Mouse (Mus musculus) intestine, postnatal 0 days (tissue): ENCODE measurements around the gene Capza2. TPM values are rescaled to one million over a fixed set of nuclear protein-coding genes. Genes with fewer than 3 reads are reported as not detected.

ENCODE experiments used
- ATAC-seq: fragments of 200-750 bp; cut with Nextera tagmentation; 2 replicates; pipeline ENCODE4 v1.8.0; 2017; ENCODE audit warnings: mild to moderate bottlenecking, moderate TSS enrichment, moderate library complexity
- H3K27ac ChIP-seq: fragments of 300-500 bp; sonication (generic); 2 replicates; pipeline ENCODE4 v1.5.1; 2014; ENCODE audit warnings: mild to moderate bottlenecking, low read depth, low read length, moderate library complexity
- H3K27me3 ChIP-seq: fragments of 300-500 bp; sonication (generic); replicated peaks from 2 replicates; pipeline ENCODE4 v1.6.1; 2014; ENCODE audit warnings: low read length, mixed read lengths; ENCODE audit not compliant: control insufficient read depth, insufficient read depth
- H3K36me3 ChIP-seq: fragments of 300-500 bp; sonication (generic); 2 replicates; pipeline ENCODE4 v1.6.1; 2014; ENCODE audit warnings: mild to moderate bottlenecking, moderate library complexity; ENCODE audit not compliant: control insufficient read depth, insufficient read depth
- H3K4me1 ChIP-seq: fragments of 300-500 bp; sonication (generic); replicated peaks from 2 replicates; pipeline ENCODE4 v1.6.1; 2014; ENCODE audit warnings: antibody characterized with exemption, low read length, mixed read lengths; ENCODE audit not compliant: control insufficient read depth, insufficient read depth
- H3K4me2 ChIP-seq: fragments of 300-500 bp; sonication (generic); replicated peaks from 2 replicates; pipeline ENCODE4 v1.6.1; 2014; ENCODE audit warnings: low read depth, mild to moderate bottlenecking, moderate library complexity
- H3K4me3 ChIP-seq: fragments of 300-500 bp; sonication (generic); 2 replicates; pipeline ENCODE4 v1.5.1; 2014; ENCODE audit warnings: low read depth, low read length
- H3K9ac ChIP-seq: fragments of 300-500 bp; sonication (generic); 2 replicates; pipeline ENCODE4 v1.6.1; 2014; ENCODE audit warnings: mild to moderate bottlenecking, low read depth, low read length
- H3K9me3 ChIP-seq: fragments of 300-500 bp; sonication (generic); 2 replicates; pipeline ENCODE4 v1.6.1; 2016; ENCODE audit warnings: mixed run types; ENCODE audit not compliant: control insufficient read depth
- CTCF ChIP-seq: sonication (generic); IDR thresholded peaks from 2 replicates; pipeline ENCODE4 v1.5.1; 2016; ENCODE audit warnings: low read depth, mild to moderate bottlenecking, control low read depth, antibody characterized with exemption, moderate library complexity
- WGBS: fragments of 180-500 bp; shearing (Covaris S2); extraction: QIAGEN DNeasy Blood & Tissue Kit; methylation state at CpG from one replicate; pipeline ENCODE4 v1.1.7; 2014; 5-methylcytosine and 5-hydroxymethylcytosine counted together
- polyA plus RNA-seq: library from polyadenylated mRNA; unstranded; fragments of >200 nt; fragmentation: Nextera tagmentation; extraction: Ambion mirVana; gene quantifications from 2 replicates; pipeline ENCODE4 v1.2.1, GENCODE M21; 2015

Capza2 gene
- polyA plus RNA-seq, 1 experiment from 2014 or later, result 195 TPM

DNA sequence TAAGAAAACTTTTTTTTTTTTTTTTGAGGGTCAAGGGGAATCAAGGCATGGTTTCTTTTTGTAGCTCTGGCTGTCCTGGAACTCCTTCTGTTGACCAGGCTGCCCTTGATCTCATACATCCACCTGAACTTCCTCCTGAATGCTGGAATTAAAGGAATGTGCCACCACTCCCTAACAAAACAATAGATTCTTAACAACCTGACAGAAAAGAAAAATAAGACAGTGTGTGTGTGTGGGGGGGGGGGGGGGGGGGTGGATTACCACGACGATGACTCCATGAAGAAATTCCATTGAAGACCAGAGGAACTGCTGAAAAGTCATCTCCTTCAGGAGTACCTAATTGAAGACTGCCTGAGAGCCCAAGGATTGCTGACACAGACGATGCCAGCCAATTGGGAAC lies 14.6 kb upstream of the Capza2 start:
- ATAC-seq, result no peak
- no peaks in the 10 kb centered on the region for H3K4me1 ChIP-seq
- WGBS, result 34% methylated on average over 3 of the region's 3 CpGs
- no peaks in the 10 kb centered on the region for H3K27me3 ChIP-seq
- H3K4me3 ChIP-seq, result no peak overlapping the region
- no peaks in the 10 kb centered on the region for H3K9me3 ChIP-seq
- no peak overlapping the region for H3K4me2 ChIP-seq
- no peak overlapping the region for H3K27ac ChIP-seq
- no peak overlapping the region for H3K9ac ChIP-seq
- no peak for TF ChIP-seq CTCF
- H3K36me3 ChIP-seq, result no peaks in the 10 kb centered on the region

DNA sequence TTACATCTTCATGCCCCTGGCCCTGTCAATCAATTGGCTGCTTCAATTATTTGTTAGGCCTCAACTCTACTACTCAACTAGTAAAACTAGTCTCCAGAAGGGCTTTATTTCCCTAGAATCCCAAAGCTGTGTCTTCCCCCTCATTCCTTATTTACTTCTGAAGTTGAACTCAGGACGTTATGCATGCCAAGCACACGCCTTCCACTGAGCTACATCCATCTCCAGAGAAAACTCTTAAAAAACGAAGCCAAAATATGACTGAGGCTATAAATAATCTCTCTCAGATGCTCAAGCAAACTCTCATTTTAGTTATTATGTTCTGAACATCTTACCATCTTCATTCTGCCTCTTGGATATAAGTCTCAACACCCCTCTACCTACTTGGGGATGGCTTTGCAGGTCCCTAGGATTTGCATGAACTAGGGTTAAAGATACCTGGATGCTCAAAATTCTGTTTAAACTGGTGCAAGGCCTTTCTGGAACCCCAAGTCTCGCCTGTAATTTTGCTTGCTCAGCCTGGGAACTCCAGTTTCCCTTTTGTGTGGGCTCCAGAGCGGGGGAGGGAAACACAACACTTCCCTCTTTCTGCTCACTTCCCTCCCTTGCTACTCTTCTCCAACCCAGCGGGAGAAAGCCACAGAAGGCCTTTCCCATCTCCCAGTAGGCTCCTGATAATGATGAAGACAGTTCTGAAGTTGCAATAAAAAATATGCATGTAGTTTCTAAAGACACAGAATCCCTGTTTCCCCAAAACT lies 7.2 kb upstream of the Capza2 start:
- Histone ChIP-seq H3K4me3 (no peak overlapping the region), H3K9ac (no peak overlapping the region), H3K4me1 (peaks cover 2% of the 10 kb centered on the region; the same call in 1 of the 2 replicates), H3K27me3 (no peaks in the 10 kb centered on the region), H3K4me2 (no peak overlapping the region), H3K27ac (no peak overlapping the region), H3K9me3 (no peaks in the 10 kb centered on the region), H3K36me3 (no peaks in the 10 kb centered on the region)
- 68% methylated on average over 6 of the region's 6 CpGs for WGBS
- ATAC-seq, result no peak
- TF ChIP-seq CTCF, result no peak

DNA sequence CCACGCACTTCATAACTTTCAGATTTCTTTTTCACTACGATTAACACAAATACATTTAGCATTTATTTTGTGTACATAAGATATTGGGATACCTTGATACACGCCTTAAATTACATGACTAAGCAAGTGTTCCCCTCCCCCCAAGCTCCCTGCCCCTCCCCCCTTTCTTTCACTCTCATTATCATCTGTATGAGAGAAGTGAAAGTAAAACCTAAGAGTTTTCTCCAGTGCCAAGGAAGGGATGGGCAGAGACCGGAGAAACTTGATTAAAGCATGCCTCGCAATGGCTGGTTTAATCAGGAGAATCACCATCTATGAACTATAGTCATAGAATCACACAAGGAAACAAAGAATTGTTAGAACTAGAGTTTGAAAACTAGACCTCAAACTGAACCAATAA lies 6.3 kb upstream of the Capza2 start:
- Histone ChIP-seq H3K4me2 (no peak overlapping the region; the same call in 1 of the 2 replicates), H3K9me3 (no peaks in the 10 kb centered on the region), H3K4me3 (no peak overlapping the region), H3K36me3 (no peaks in the 10 kb centered on the region), H3K4me1 (peaks cover 2% of the 10 kb centered on the region; the same call in 1 of the 2 replicates), H3K27me3 (no peaks in the 10 kb centered on the region), H3K9ac (no peak overlapping the region), H3K27ac (no peak overlapping the region)
- WGBS, result 49% methylated on average over 5 of the region's 5 CpGs
- no peak for ATAC-seq
- TF ChIP-seq CTCF, result no peak

DNA sequence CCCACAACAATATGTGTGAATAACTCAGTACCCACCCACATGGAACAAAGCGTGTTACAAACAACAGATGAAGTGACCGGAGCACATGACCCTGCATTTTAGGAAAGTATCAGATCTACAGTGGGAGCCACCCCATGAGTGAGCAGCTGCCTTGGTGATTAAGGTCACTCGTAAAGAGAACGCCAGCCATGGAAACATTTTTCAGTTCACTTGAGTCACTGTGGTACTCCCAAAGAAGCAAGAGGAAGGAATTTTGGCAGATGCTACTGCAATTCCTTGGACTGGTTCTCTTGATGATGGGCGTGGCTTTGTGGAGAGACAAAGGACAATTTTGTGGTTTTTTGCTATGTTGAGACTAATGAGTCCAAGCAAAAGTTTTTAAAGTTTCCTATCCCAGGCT lies 4.4 kb upstream of the Capza2 start:
- 87% methylated on average over 5 of the region's 5 CpGs for WGBS
- no peak overlapping the region for H3K4me2 ChIP-seq
- no peak overlapping the region for H3K27ac ChIP-seq
- H3K36me3 ChIP-seq, result no peaks in the 10 kb centered on the region
- H3K9me3 ChIP-seq, result no peaks in the 10 kb centered on the region
- no peak overlapping the region for H3K4me3 ChIP-seq
- H3K27me3 ChIP-seq, result no peaks in the 10 kb centered on the region
- TF ChIP-seq CTCF, result no peak
- ATAC-seq, result no peak
- H3K9ac ChIP-seq, result no peak overlapping the region
- peaks cover 2% of the 10 kb centered on the region; the same call in 1 of the 2 replicates for H3K4me1 ChIP-seq

DNA sequence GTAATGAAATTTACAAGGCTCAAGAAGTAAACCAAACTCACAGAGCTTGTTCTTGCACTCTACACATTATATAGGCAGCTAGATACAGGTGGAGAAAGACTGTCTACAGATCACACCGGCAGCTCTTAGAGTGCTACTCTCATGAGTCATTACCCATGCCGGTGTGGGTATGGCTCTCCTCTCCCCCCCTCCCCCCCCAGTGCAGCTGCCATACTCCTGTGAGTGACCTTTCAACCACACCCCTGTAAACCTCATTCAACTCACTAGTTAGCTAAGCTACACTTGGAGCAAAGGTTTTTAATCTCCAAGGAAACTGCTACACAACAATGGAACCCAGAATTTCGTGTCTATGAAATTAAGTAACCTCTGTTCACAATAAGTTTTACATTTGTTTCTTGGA lies 2.2 kb upstream of the Capza2 start:
- Histone ChIP-seq H3K4me1 (no peaks in the 10 kb centered on the region; the same call in 1 of the 2 replicates), H3K27ac (no peak overlapping the region), H3K4me2 (no peak overlapping the region), H3K9ac (no peak overlapping the region), H3K4me3 (no peak overlapping the region), H3K36me3 (no peaks in the 10 kb centered on the region), H3K9me3 (no peaks in the 10 kb centered on the region), H3K27me3 (no peaks in the 10 kb centered on the region)
- WGBS, result 30% methylated on average over 3 of the region's 3 CpGs
- no peak for TF ChIP-seq CTCF
- peak; percentile 58 for ATAC-seq

DNA sequence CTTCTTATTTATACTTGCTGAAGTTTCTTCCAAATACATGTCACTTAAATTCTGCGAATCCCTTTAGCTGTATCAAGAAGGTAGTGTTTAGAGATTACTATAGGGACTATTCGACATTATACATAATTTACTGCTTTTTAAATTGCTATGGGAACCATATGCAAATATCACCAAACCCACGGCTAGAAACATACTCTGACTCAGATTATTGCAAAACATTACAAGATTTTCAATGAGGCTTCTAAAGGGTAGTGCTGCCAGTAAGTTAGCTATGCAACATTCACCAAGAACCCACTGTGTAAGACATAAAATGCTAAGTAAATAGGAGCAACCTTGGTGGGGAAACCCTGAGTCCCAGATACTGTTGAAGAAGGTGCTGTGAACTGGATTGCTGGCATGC lies 1.0 kb upstream of the Capza2 start:
- Histone ChIP-seq H3K9me3 (no peaks in the 10 kb centered on the region), H3K9ac (no peak overlapping the region)
- no peak for ATAC-seq

More for the DNA sequence above, 1.0 kb upstream of the Capza2 start:
- H3K27ac ChIP-seq, result no peak overlapping the region
- H3K36me3 ChIP-seq, result no peaks in the 10 kb centered on the region
- H3K4me1 ChIP-seq, result no peaks in the 10 kb centered on the region; the same call in 1 of the 2 replicates
- 65% methylated on average over 3 of the region's 3 CpGs for WGBS
- H3K4me2 ChIP-seq, result no peak overlapping the region
- no peak for TF ChIP-seq CTCF
- H3K27me3 ChIP-seq, result no peaks in the 10 kb centered on the region
- no peak overlapping the region for H3K4me3 ChIP-seq
